Mouse (Mus musculus): ENCODE measurements around the gene Fam57a. TPM values are rescaled to one million over a fixed set of nuclear protein-coding genes. Genes with fewer than 3 reads are reported as not detected.

The Fam57a gene
- polyA plus RNA-seq, 2 experiments = 3.1 to 3.5 TPM

DNA sequence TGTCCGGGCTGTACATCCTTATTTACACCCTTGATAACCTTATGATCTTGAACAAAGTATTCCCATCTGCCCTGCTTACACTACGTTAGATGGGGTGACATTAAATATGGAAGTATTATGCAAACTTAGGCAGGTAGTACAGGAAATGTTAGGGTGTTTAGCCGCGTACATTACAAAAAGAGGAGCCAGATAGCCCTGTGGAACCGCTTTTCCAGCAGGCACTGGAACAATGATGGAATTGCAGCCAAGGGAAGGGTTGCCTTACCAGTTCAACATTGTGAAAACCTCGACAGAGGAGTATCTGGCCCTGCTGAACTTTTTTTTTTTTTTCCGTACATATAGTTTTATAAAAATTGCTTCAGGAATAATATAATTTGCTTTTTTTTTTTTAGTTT is 672 bp downstream of the Fam57a start:
- no peaks in the 10 kb centered on the region for H3K27me3 ChIP-seq (ENCODE audit: control insufficient read depth, insufficient read depth, low read length)
- no peaks in the 10 kb centered on the region for H3K36me3 ChIP-seq (replicated peaks; ENCODE audit: control insufficient read depth, insufficient read depth, low read depth)
- H3K27ac ChIP-seq = no peak overlapping the region; the same call in 1 of the 2 replicates
- peak overlapping the region; percentile 92 for H3K4me2 ChIP-seq (ENCODE audit: low read depth)
- no peak for ATAC-seq (ENCODE audit: insufficient read depth)
- TF ChIP-seq EP300 (IDR thresholded peaks at IDR 0.05; ENCODE audit: low read depth) (no peak), CTCF (IDR thresholded peaks at IDR 0.05; ENCODE audit: low read depth) (no peak)
- peak overlapping the region; percentile 87 for H3K9ac ChIP-seq (replicated peaks)
- H3K9me3 ChIP-seq (ENCODE audit: control insufficient read depth, low read length) = no peaks in the 10 kb centered on the region
- DNase-seq (ENCODE audit: low read depth in 3 of 3, low spot score in 3 of 3) = no peak
- H3K4me1 ChIP-seq (replicated peaks; ENCODE audit: control insufficient read depth in 2 of 2, insufficient read depth in 2 of 2, low read length in 1 of 2) = peaks cover 5 to 9% of the 10 kb centered on the region in 2 experiments
- 8% methylated on average over 7 of the region's 7 CpGs for WGBS (ENCODE audit: insufficient replicate concordance)
- H3K4me3 ChIP-seq (ENCODE audit: insufficient read depth in 1 of 2, low read depth in 2 of 2, low read length in 2 of 2) = peak overlapping the region; percentile 98

DNA sequence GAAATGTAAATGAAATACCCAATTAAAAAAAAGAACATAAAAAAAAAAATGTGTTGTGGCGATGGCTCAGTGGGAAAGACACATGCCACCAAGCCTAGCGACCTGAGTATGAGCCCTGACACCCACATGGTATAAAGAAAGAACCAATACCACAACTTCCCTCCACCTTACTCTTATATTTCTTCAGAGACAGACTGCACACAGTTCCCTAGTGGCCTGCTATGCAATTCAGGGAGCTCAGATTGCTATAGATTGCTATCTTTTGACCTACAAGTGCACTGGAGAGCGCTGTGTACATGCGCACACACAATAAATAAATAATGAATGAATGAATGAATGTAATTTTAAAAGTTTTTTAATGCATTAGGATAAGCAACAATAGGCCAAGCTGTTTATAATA is 4.3 kb downstream of the Fam57a start:
- H3K27me3 ChIP-seq (ENCODE audit: control insufficient read depth, insufficient read depth, low read length) = no peaks in the 10 kb centered on the region
- no peaks in the 10 kb centered on the region for H3K36me3 ChIP-seq (replicated peaks; ENCODE audit: control insufficient read depth, insufficient read depth, low read depth)
- no peak overlapping the region for H3K4me3 ChIP-seq (ENCODE audit: insufficient read depth in 1 of 2, low read depth in 2 of 2, low read length in 2 of 2)
- H3K4me1 ChIP-seq (replicated peaks; ENCODE audit: control insufficient read depth in 2 of 2, insufficient read depth in 2 of 2, low read length in 1 of 2) = peaks cover under 1 to 5% of the 10 kb centered on the region in 2 experiments
- H3K9ac ChIP-seq (replicated peaks) = no peak overlapping the region
- H3K4me2 ChIP-seq (ENCODE audit: low read depth) = no peak overlapping the region
- no peak overlapping the region for H3K27ac ChIP-seq
- no peak for ATAC-seq (ENCODE audit: insufficient read depth)
- no peak for TF ChIP-seq EP300 (IDR thresholded peaks at IDR 0.05; ENCODE audit: low read depth)
- TF ChIP-seq CTCF (IDR thresholded peaks at IDR 0.05; ENCODE audit: low read depth) = no peak
- no peak for DNase-seq (ENCODE audit: low read depth in 3 of 3, low spot score in 3 of 3)
- no peaks in the 10 kb centered on the region for H3K9me3 ChIP-seq (ENCODE audit: control insufficient read depth, low read length)
- WGBS (ENCODE audit: insufficient replicate concordance) = 71% methylated on average over 4 of the region's 4 CpGs

DNA sequence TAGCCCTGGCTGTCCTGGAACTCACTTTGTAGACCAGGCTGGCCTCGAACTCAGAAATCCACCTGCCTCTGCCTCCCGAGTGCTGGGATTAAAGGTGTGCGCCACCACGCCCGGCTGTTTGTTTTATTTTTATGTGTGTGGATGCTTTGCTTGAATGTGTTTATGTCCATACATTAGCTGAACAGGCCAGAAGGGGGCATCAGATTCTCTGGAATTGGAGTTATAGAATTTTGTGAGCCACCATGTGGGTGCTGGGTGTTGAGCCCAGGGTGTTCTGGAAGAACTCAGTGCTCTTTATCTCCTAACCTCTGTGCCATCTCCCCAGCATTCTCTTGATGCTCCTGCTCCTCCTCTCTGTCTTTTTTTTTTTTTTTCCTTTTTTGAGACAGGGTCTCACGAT is 7.4 kb downstream of the Fam57a start:
- no peak for TF ChIP-seq EP300 (IDR thresholded peaks at IDR 0.05; ENCODE audit: low read depth)
- TF ChIP-seq CTCF (IDR thresholded peaks at IDR 0.05; ENCODE audit: low read depth) = no peak
- Histone ChIP-seq H3K4me1 (replicated peaks; ENCODE audit: control insufficient read depth in 2 of 2, insufficient read depth in 2 of 2, low read length in 1 of 2) (no peaks in the 10 kb centered on the region), H3K4me3 (ENCODE audit: insufficient read depth in 1 of 2, low read depth in 2 of 2, low read length in 2 of 2) (no peak overlapping the region), H3K27me3 (ENCODE audit: control insufficient read depth, insufficient read depth, low read length) (no peaks in the 10 kb centered on the region), H3K9ac (replicated peaks) (no peak overlapping the region), H3K27ac (no peak overlapping the region), H3K4me2 (ENCODE audit: low read depth) (no peak overlapping the region), H3K9me3 (ENCODE audit: control insufficient read depth, low read length) (no peaks in the 10 kb centered on the region), H3K36me3 (replicated peaks; ENCODE audit: control insufficient read depth, insufficient read depth, low read depth) (no peaks in the 10 kb centered on the region)
- DNase-seq (ENCODE audit: low read depth in 3 of 3, low spot score in 3 of 3) (no peak), ATAC-seq (ENCODE audit: insufficient read depth) (no peak)
- 71% methylated on average over 6 of the region's 6 CpGs for WGBS (ENCODE audit: insufficient replicate concordance)

DNA sequence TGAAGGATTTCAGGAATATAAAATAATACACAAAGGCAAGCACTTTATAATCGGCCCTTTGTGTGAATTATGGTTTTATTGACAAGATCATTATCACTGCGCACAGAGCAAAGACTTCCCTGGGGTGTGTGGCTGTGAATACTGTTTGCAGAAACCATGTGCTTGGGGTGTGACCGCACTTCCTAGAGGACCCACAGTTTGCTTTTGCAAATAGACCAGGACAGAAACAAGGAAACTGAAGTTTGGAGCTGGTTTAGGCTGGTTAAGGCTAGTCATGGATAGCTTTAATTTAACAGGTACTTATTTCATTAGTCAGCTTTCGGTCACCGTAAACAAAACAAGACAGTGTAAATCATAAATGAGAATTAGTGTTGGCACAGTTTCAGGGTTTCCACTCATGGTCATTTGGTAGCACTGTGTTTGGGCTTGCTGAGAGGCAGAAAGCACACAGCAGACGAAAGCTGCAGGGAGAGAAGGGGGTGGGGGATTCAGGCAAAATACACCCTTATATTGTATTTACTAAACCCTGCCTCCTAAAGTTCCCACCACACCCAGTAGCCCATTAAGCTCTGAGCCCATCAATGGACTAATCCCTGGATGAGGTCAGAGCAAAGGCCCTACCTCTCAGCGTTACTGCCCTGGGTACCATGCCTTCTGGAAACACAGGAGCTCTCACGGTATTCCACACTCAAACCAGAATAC is 17.0 kb downstream of the Fam57a start:
- H3K4me2 ChIP-seq (ENCODE audit: low read depth) = no peak overlapping the region
- no peaks in the 10 kb centered on the region for H3K9me3 ChIP-seq (ENCODE audit: control insufficient read depth, low read length)
- no peak overlapping the region for H3K9ac ChIP-seq (replicated peaks)
- H3K4me3 ChIP-seq (ENCODE audit: insufficient read depth in 1 of 2, low read depth in 2 of 2, low read length in 2 of 2) = no peak overlapping the region
- H3K27ac ChIP-seq = no peak overlapping the region
- peaks cover 11% of the 10 kb centered on the region for H3K27me3 ChIP-seq (ENCODE audit: control insufficient read depth, insufficient read depth, low read length)
- TF ChIP-seq CTCF (IDR thresholded peaks at IDR 0.05; ENCODE audit: low read depth) (no peak), EP300 (IDR thresholded peaks at IDR 0.05; ENCODE audit: low read depth) (no peak)
- ATAC-seq (ENCODE audit: insufficient read depth) = no peak
- DNase-seq (ENCODE audit: low read depth in 3 of 3, low spot score in 3 of 3) = no peak
- WGBS (ENCODE audit: insufficient replicate concordance) = 58% methylated on average over 8 of the region's 8 CpGs
- H3K36me3 ChIP-seq (replicated peaks; ENCODE audit: control insufficient read depth, insufficient read depth, low read depth) = no peaks in the 10 kb centered on the region
- peaks cover 0 to 4% of the 10 kb centered on the region in 2 experiments; a peak in 1 of 4 replicates for H3K4me1 ChIP-seq (replicated peaks; ENCODE audit: control insufficient read depth in 2 of 2, insufficient read depth in 2 of 2, low read length in 1 of 2)

DNA sequence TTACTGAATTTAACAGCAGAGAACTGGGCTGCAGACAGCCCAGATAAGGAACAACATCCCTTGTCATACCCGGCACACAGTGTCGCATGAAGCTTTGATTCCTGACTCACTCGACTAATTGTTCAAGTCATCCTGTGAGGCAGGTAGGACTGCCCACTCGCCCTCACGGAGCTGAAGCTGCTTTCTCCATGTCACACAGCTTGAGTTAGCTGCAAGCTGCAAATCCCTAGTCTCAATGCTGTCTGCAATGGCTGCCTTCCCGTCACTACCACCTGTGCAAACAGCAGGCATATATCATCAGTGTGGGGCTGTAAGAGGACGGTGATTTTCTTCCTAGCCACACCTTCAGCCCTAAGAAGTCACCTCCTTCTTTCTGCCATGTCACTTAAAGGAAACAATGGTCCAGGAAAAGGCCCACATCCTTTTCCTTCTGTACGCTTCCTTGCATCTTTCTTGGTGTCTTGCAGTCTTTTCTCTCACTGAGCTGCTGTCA is 17.6 kb downstream of the Fam57a start:
- Histone ChIP-seq H3K4me2 (ENCODE audit: low read depth) (no peak overlapping the region), H3K27ac (no peak overlapping the region), H3K9me3 (ENCODE audit: control insufficient read depth, low read length) (no peaks in the 10 kb centered on the region), H3K36me3 (replicated peaks; ENCODE audit: control insufficient read depth, insufficient read depth, low read depth) (no peaks in the 10 kb centered on the region), H3K4me3 (ENCODE audit: insufficient read depth in 1 of 2, low read depth in 2 of 2, low read length in 2 of 2) (no peak overlapping the region), H3K4me1 (replicated peaks; ENCODE audit: control insufficient read depth in 2 of 2, insufficient read depth in 2 of 2, low read length in 1 of 2) (peaks cover 0 to 6% of the 10 kb centered on the region in 2 experiments; a peak in 1 of 4 replicates), H3K9ac (replicated peaks) (no peak overlapping the region), H3K27me3 (ENCODE audit: control insufficient read depth, insufficient read depth, low read length) (peaks cover 17% of the 10 kb centered on the region)
- 49% methylated on average over 8 of the region's 8 CpGs for WGBS (ENCODE audit: insufficient replicate concordance)
- ATAC-seq (ENCODE audit: insufficient read depth) = no peak
- no peak for TF ChIP-seq CTCF (IDR thresholded peaks at IDR 0.05; ENCODE audit: low read depth)
- TF ChIP-seq EP300 (IDR thresholded peaks at IDR 0.05; ENCODE audit: low read depth) = no peak
- no peak for DNase-seq (ENCODE audit: low read depth in 3 of 3, low spot score in 3 of 3)

All from liver, embryonic 14.5 days (tissue).